Mouse (Mus musculus) naive thymus-derived CD4-positive, alpha-beta T cell, adult 2 months (primary cell): ENCODE measurements at regions not wholly inside any gene's neighbourhood (a gene's known extent, or its start where the extent isn't known, plus 50 kb on each side); places are given as distances from the start of the nearest gene placed in this dataset.

Source experiments
- DNase-seq: peaks from one replicate; pipeline ENCODE4 v3.0.0-alpha.2; 2011; ENCODE audit warnings: low read depth

DNA sequence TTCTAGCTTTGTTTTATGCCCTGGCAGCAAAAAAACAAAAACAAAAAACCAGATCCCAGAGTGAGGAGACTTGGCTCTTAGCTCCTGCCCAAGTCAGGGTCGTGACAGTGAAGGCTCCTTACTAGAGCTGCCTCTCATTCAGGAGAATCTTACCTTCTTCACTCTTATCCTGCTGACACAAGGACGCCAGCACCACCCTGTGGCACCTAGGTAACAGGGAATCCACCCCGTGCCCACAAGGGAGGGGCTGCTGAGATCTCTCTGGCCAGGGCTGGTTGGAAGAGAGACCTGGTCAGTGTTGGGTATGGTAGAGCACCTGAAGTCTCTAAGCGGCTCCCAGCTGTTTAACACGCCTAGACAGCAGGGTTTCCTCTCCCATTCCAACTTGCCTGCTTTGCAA is 139.3 kb downstream of the Cyp26a1 start:
- no peak for DNase-seq
